Mouse (Mus musculus): Measurements from ENCODE around the gene Ntng1.
A peak's percentile ranks its signal among the peaks of the same experiment; 100 is the strongest.

Ntng1 gene

GRCm38 (mm10) chr3:110054125-110054524 lies 89.7 kb downstream of the Ntng1 start:
- DNase-seq = no peak

- DNase-seq = no peak
Measured at GRCm38 (mm10) chr3:110048152-110048551, 95.7 kb downstream of the Ntng1 start.

- DNase-seq = no peak
Measured at GRCm38 (mm10) chr3:110046750-110047149, 97.1 kb downstream of the Ntng1 start.

GRCm38 (mm10) chr3:110044209-110044608 lies 99.6 kb downstream of the Ntng1 start:
- DNase-seq = no peak

- DNase-seq = no peak
Measured at GRCm38 (mm10) chr3:110043641-110044187, 100.1 kb downstream of the Ntng1 start.

GRCm38 (mm10) chr3:110022783-110023599 lies 120.8 kb downstream of the Ntng1 start:
- DNase-seq = no peak

- DNase-seq = no peak
Measured at GRCm38 (mm10) chr3:110010870-110011626, 132.8 kb downstream of the Ntng1 start.

GRCm38 (mm10) chr3:110010441-110010840 lies 133.4 kb downstream of the Ntng1 start:
- DNase-seq = no peak

GRCm38 (mm10) chr3:110000349-110000748 lies 143.5 kb downstream of the Ntng1 start:
- no peak for DNase-seq

GRCm38 (mm10) chr3:109995663-109996024 lies 148.2 kb downstream of the Ntng1 start:
- DNase-seq = no peak

- DNase-seq = peak; percentile 7
Measured at GRCm38 (mm10) chr3:109994978-109995662, 148.7 kb downstream of the Ntng1 start.

GRCm38 (mm10) chr3:109984086-109984485 lies 159.7 kb downstream of the Ntng1 start:
- peak; percentile 13 for DNase-seq

- no peak for DNase-seq
Measured at GRCm38 (mm10) chr3:109977614-109978013, 166.2 kb downstream of the Ntng1 start.

GRCm38 (mm10) chr3:109975106-109975505 lies 168.7 kb downstream of the Ntng1 start:
- DNase-seq = no peak

- DNase-seq = no peak
Measured at GRCm38 (mm10) chr3:109971465-109971864, 172.3 kb downstream of the Ntng1 start.

GRCm38 (mm10) chr3:109970181-109970580 lies 173.6 kb downstream of the Ntng1 start:
- DNase-seq = no peak

- DNase-seq = no peak
Measured at GRCm38 (mm10) chr3:109962631-109963030, 181.2 kb downstream of the Ntng1 start.

- no peak for DNase-seq
Measured at GRCm38 (mm10) chr3:109942960-109943359, 200.9 kb downstream of the Ntng1 start.

GRCm38 (mm10) chr3:109937634-109938033 lies 206.2 kb downstream of the Ntng1 start:
- DNase-seq = no peak

- DNase-seq = no peak
Measured at GRCm38 (mm10) chr3:109936275-109936674, 207.5 kb downstream of the Ntng1 start.

GRCm38 (mm10) chr3:109932261-109932660 lies 211.6 kb downstream of the Ntng1 start:
- DNase-seq = peak; percentile 62

- no peak for DNase-seq
Measured at GRCm38 (mm10) chr3:109931021-109931420, 212.8 kb downstream of the Ntng1 start.

- DNase-seq = no peak
Measured at GRCm38 (mm10) chr3:109923788-109924187, 220.0 kb downstream of the Ntng1 start.
